Mouse (Mus musculus) forebrain, embryonic 11.5 days (tissue): ENCODE results near the gene Celf2. TPM values are rescaled to one million over a fixed set of nuclear protein-coding genes. Genes with fewer than 3 reads are reported as not detected.
"Not testable (repeated sequence)": the region's sequence is repeated elsewhere in the genome, so short reads cannot be mapped to it uniquely, and the experiment has no call there.

ENCODE experiments used
- ATAC-seq: fragments of 200-750 bp; cut with Nextera tagmentation; replicated peaks from 2 replicates; pipeline ENCODE4 v1.8.0; 2017; ENCODE audit warnings: moderate TSS enrichment; ENCODE audit not compliant: low FRiP score
- DNase-seq: peaks from one replicate; pipeline ENCODE4 v3.0.0-alpha.2; 2017; ENCODE audit warnings: low spot score
- H3K27ac ChIP-seq: fragments of 300-500 bp; sonication (generic); 2 replicates; pipeline ENCODE4 v1.5.1; 2014; ENCODE audit warnings: low read depth, low read length
- H3K27me3 ChIP-seq: fragments of 300-500 bp; sonication (generic); 2 replicates; pipeline ENCODE4 v1.6.1; 2014; ENCODE audit warnings: mild to moderate bottlenecking, low read length, mixed read lengths; ENCODE audit not compliant: control insufficient read depth, insufficient read depth
- H3K36me3 ChIP-seq: fragments of 300-500 bp; sonication (generic); 2 replicates; pipeline ENCODE4 v1.6.1; 2014; ENCODE audit warnings: mild to moderate bottlenecking, low read length, moderate library complexity, mixed read lengths; ENCODE audit not compliant: control insufficient read depth, insufficient read depth
- H3K4me1 ChIP-seq: fragments of 300-500 bp; sonication (generic); replicated peaks from 2 replicates; pipeline ENCODE4 v1.6.1; 2014; ENCODE audit warnings: low read length, mixed read lengths; ENCODE audit not compliant: control insufficient read depth, insufficient read depth
- H3K4me2 ChIP-seq: fragments of 300-500 bp; sonication (generic); 2 replicates; pipeline ENCODE4 v1.6.1; 2014; ENCODE audit warnings: low read depth, mild to moderate bottlenecking, low read length, moderate library complexity, mixed read lengths; ENCODE audit not compliant: severe bottlenecking
- H3K4me3 ChIP-seq: fragments of 300-500 bp; sonication (generic); 2 replicates; pipeline ENCODE4 v1.5.1; 2014; ENCODE audit warnings: low read depth, low read length
- H3K9ac ChIP-seq: fragments of 300-500 bp; sonication (generic); 2 replicates; pipeline ENCODE4 v1.6.1; 2014; ENCODE audit warnings: low read length
- H3K9me3 ChIP-seq: fragments of 300-500 bp; sonication (generic); 2 replicates; pipeline ENCODE4 v1.6.1; 2016; ENCODE audit warnings: low read length, mixed read lengths; ENCODE audit not compliant: control insufficient read depth
- WGBS: fragments of 180-500 bp; shearing (Covaris S2); extraction: QIAGEN DNeasy Blood & Tissue Kit; methylation state at CpG from one replicate; pipeline ENCODE4 v1.1.7; 2014; 5-methylcytosine and 5-hydroxymethylcytosine counted together
- polyA plus RNA-seq: library from polyadenylated mRNA; unstranded; fragments of >200 nt; fragmentation: Nextera tagmentation; extraction: Ambion mirVana; gene quantifications from 2 replicates; pipeline ENCODE4 v1.2.1, GENCODE M21; 2014

Celf2 gene
- polyA plus RNA-seq, 1 experiment from 2014 or later = 116 TPM

GRCm38 (mm10) chr2:6594736-6595135, 914.6 kb downstream of the Celf2 start:
- Histone ChIP-seq H3K27me3 (no peaks in the 10 kb centered on the region), H3K36me3 (no peaks in the 10 kb centered on the region), H3K27ac (peak overlapping the region; percentile 61; the same call in 1 of the 2 replicates), H3K4me2 (no peak overlapping the region), H3K9me3 (no peaks in the 10 kb centered on the region), H3K4me1 (peaks cover 4% of the 10 kb centered on the region), H3K9ac (no peak overlapping the region), H3K4me3 (no peak overlapping the region)
- peak; percentile 92 for ATAC-seq
- 16% methylated on average over 1 of the region's 1 CpGs for WGBS
- DNase-seq = no peak

- Histone ChIP-seq H3K4me3 (no peak overlapping the region), H3K36me3 (no peaks in the 10 kb centered on the region), H3K9me3 (no peaks in the 10 kb centered on the region), H3K4me1 (peaks cover 4% of the 10 kb centered on the region), H3K9ac (no peak overlapping the region), H3K27ac (peak overlapping the region; percentile 75), H3K27me3 (no peaks in the 10 kb centered on the region), H3K4me2 (no peak overlapping the region)
- peak; percentile 45; the same call in 1 of the 2 replicates for ATAC-seq
- no peak for DNase-seq
- WGBS = 51% methylated on average over 3 of the region's 3 CpGs
These were observed 915.2 kb downstream of the Celf2 start for GRCm38 (mm10) chr2:6594160-6594559.

GRCm38 (mm10) chr2:6593739-6594138, 915.6 kb downstream of the Celf2 start:
- H3K4me3 ChIP-seq = no peak overlapping the region
- no peaks in the 10 kb centered on the region for H3K27me3 ChIP-seq
- no peak overlapping the region for H3K4me2 ChIP-seq
- no peaks in the 10 kb centered on the region for H3K36me3 ChIP-seq
- no peak overlapping the region for H3K9ac ChIP-seq
- H3K9me3 ChIP-seq = no peaks in the 10 kb centered on the region
- H3K27ac ChIP-seq = peak overlapping the region; percentile 75
- DNase-seq = no peak
- 78% methylated on average over 14 of the region's 14 CpGs for WGBS
- H3K4me1 ChIP-seq = peaks cover 4% of the 10 kb centered on the region
- no peak for ATAC-seq

GRCm38 (mm10) chr2:6586122-6586681, 923.2 kb downstream of the Celf2 start:
- no peak for ATAC-seq

GRCm38 (mm10) chr2:6585069-6585754, 924.2 kb downstream of the Celf2 start:
- no peak overlapping the region for H3K27ac ChIP-seq
- H3K4me1 ChIP-seq = no peaks in the 10 kb centered on the region
- no peak for DNase-seq
- no peak overlapping the region for H3K4me2 ChIP-seq
- no peaks in the 10 kb centered on the region for H3K36me3 ChIP-seq
- no peaks in the 10 kb centered on the region for H3K27me3 ChIP-seq
- H3K4me3 ChIP-seq = no peak overlapping the region
- WGBS = 88% methylated on average over 7 of the region's 7 CpGs
- no peak for ATAC-seq
- no peaks in the 10 kb centered on the region for H3K9me3 ChIP-seq
- no peak overlapping the region for H3K9ac ChIP-seq

More at GRCm38 (mm10) chr2:6586122-6586681, 923.2 kb downstream of the Celf2 start:
- Histone ChIP-seq H3K9me3 (no peaks in the 10 kb centered on the region), H3K4me1 (no peaks in the 10 kb centered on the region), H3K9ac (no peak overlapping the region), H3K36me3 (no peaks in the 10 kb centered on the region), H3K27ac (no peak overlapping the region), H3K4me2 (no peak overlapping the region), H3K27me3 (no peaks in the 10 kb centered on the region), H3K4me3 (no peak overlapping the region)
- no peak for DNase-seq
- 91% methylated on average over 10 of the region's 10 CpGs for WGBS

GRCm38 (mm10) chr2:6582711-6583110, 926.7 kb downstream of the Celf2 start:
- no peaks in the 10 kb centered on the region for H3K36me3 ChIP-seq
- no peak for ATAC-seq
- no peak for DNase-seq
- no peak overlapping the region for H3K27ac ChIP-seq
- H3K4me3 ChIP-seq = no peak overlapping the region
- H3K9me3 ChIP-seq = no peaks in the 10 kb centered on the region
- H3K9ac ChIP-seq = no peak overlapping the region
- H3K27me3 ChIP-seq = no peaks in the 10 kb centered on the region
- no peaks in the 10 kb centered on the region for H3K4me1 ChIP-seq
- no peak overlapping the region for H3K4me2 ChIP-seq

- WGBS = 86% methylated on average over 5 of the region's 5 CpGs
- ATAC-seq (no peak), DNase-seq (no peak)
- Histone ChIP-seq H3K27ac (no peak overlapping the region), H3K27me3 (no peaks in the 10 kb centered on the region), H3K4me2 (no peak overlapping the region), H3K9ac (no peak overlapping the region), H3K4me1 (no peaks in the 10 kb centered on the region), H3K9me3 (no peaks in the 10 kb centered on the region), H3K4me3 (no peak overlapping the region), H3K36me3 (no peaks in the 10 kb centered on the region)
These were observed 929.3 kb downstream of the Celf2 start for GRCm38 (mm10) chr2:6580066-6580465.

- 96% methylated on average over 3 of the region's 3 CpGs for WGBS
- not testable (repeated sequence) for ATAC-seq, DNase-seq, H3K4me2 ChIP-seq, H3K4me3 ChIP-seq, H3K4me1 ChIP-seq, H3K27ac ChIP-seq, H3K36me3 ChIP-seq, H3K9me3 ChIP-seq, H3K27me3 ChIP-seq, H3K9ac ChIP-seq
These were observed 934.0 kb downstream of the Celf2 start for GRCm38 (mm10) chr2:6575316-6575715.

- no peaks in the 10 kb centered on the region for H3K9me3 ChIP-seq
- no peaks in the 10 kb centered on the region for H3K4me1 ChIP-seq
- 84% methylated on average over 2 of the region's 2 CpGs for WGBS
- H3K36me3 ChIP-seq = no peaks in the 10 kb centered on the region
- DNase-seq = no peak
- H3K27me3 ChIP-seq = no peaks in the 10 kb centered on the region
- no peak for ATAC-seq
- H3K27ac ChIP-seq = no peak overlapping the region
- no peak overlapping the region for H3K4me2 ChIP-seq
- no peak overlapping the region for H3K4me3 ChIP-seq
- no peak overlapping the region for H3K9ac ChIP-seq
These were observed 935.7 kb downstream of the Celf2 start for GRCm38 (mm10) chr2:6573640-6574039.
